Mouse (Mus musculus) intestine, embryonic 16.5 days (tissue): ENCODE results near the gene Tep1. TPM values are rescaled to one million over a fixed set of nuclear protein-coding genes. Genes with fewer than 3 reads are reported as not detected.

Experiments used
- ATAC-seq: fragments of 200-750 bp; cut with Nextera tagmentation; 2 replicates; pipeline ENCODE4 v1.8.0; 2017; ENCODE audit warnings: moderate TSS enrichment, moderate library complexity
- H3K27ac ChIP-seq: fragments of 300-500 bp; sonication (generic); 2 replicates; pipeline ENCODE4 v1.5.1; 2014; ENCODE audit warnings: mild to moderate bottlenecking, low read length
- H3K27me3 ChIP-seq: fragments of 300-500 bp; sonication (generic); replicated peaks from 2 replicates; pipeline ENCODE4 v1.6.1; 2014; ENCODE audit warnings: low read length, control low read depth, mixed read lengths; ENCODE audit not compliant: control insufficient read depth, insufficient read depth
- H3K36me3 ChIP-seq: fragments of 300-500 bp; sonication (generic); 2 replicates; pipeline ENCODE4 v1.6.1; 2014; ENCODE audit warnings: low read length, control low read depth; ENCODE audit not compliant: control insufficient read depth, insufficient read depth
- H3K4me1 ChIP-seq: fragments of 300-500 bp; sonication (generic); 2 replicates; pipeline ENCODE4 v1.6.1; 2014; ENCODE audit warnings: low read length, control low read depth, mixed read lengths; ENCODE audit not compliant: control insufficient read depth, insufficient read depth
- H3K4me2 ChIP-seq: fragments of 300-500 bp; sonication (generic); 2 replicates; pipeline ENCODE4 v1.6.1; 2014; ENCODE audit warnings: low read depth, low read length, control low read depth
- H3K4me3 ChIP-seq: fragments of 300-500 bp; sonication (generic); 2 replicates; pipeline ENCODE4 v1.5.1; 2014; ENCODE audit warnings: mild to moderate bottlenecking, low read length
- H3K9ac ChIP-seq: fragments of 300-500 bp; sonication (generic); 2 replicates; pipeline ENCODE4 v1.6.1; 2014; ENCODE audit warnings: low read depth, low read length
- H3K9me3 ChIP-seq: fragments of 300-500 bp; sonication (generic); 2 replicates; pipeline ENCODE4 v1.6.1; 2016; ENCODE audit warnings: low read length, control low read depth; ENCODE audit not compliant: control insufficient read depth
- WGBS: fragments of 180-500 bp; shearing (Covaris S2); extraction: QIAGEN DNeasy Blood & Tissue Kit; methylation state at CpG from one replicate; pipeline ENCODE4 v1.1.7; 2014; 5-methylcytosine and 5-hydroxymethylcytosine counted together
- polyA plus RNA-seq: library from polyadenylated mRNA; unstranded; fragments of >200 nt; fragmentation: Nextera tagmentation; extraction: Ambion mirVana; gene quantifications from 2 replicates; pipeline ENCODE4 v1.2.1, GENCODE M21; 2015

The Tep1 gene
- polyA plus RNA-seq, 1 experiment from 2014 or later = 12.6 TPM

GRCm38 (mm10) chr14:50784391-50785250 lies 85.7 kb downstream of the Tep1 start:
- Histone ChIP-seq H3K27ac (peak overlapping the region; percentile 59), H3K4me3 (peak overlapping the region; percentile 91), H3K9me3 (no peaks in the 10 kb centered on the region), H3K27me3 (no peaks in the 10 kb centered on the region), H3K4me2 (peak overlapping the region; percentile 63), H3K4me1 (peaks cover 6% of the 10 kb centered on the region), H3K36me3 (peaks cover 9% of the 10 kb centered on the region), H3K9ac (peak overlapping the region; percentile 89)
- ATAC-seq = peak; percentile 70; the same call in 1 of the 2 replicates
- 23% methylated on average over 16 of the region's 16 CpGs for WGBS

DNA sequence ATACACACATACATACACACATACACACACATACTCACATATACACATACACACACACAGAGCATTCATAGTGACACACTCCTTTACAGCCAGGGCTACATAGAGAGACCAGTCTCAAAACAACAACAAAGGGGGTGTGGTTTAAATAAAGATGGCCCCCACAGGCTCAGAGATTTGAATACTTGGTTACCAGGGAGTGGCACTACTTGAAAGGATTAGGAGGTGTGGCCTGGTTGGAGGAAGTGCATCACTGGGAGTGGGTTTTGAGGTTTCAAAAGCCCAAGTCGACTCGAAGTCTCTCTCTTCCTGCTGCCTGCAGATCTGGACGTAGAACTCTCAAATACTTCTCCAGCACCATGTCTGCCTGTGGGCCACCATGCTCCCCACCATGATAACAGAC lies 88.2 kb downstream of the Tep1 start:
- Histone ChIP-seq H3K27me3 (no peaks in the 10 kb centered on the region), H3K9ac (no peak overlapping the region), H3K27ac (no peak overlapping the region), H3K4me2 (no peak overlapping the region), H3K36me3 (peaks cover 15% of the 10 kb centered on the region), H3K4me3 (no peak overlapping the region), H3K9me3 (no peaks in the 10 kb centered on the region), H3K4me1 (peaks cover 6% of the 10 kb centered on the region)
- WGBS = 91% methylated on average over 3 of the region's 3 CpGs
- no peak for ATAC-seq

Other genes starting within 250 kb of the Tep1 start
- not detected in 2 replicates for gene Olfr745, start 231.2 kb downstream of the Tep1 start, polyA plus RNA-seq
- not detected in 2 replicates for gene Olfr746, start 223.5 kb downstream of the Tep1 start, polyA plus RNA-seq
- not detected in 2 replicates for gene Olfr747, start 177.4 kb downstream of the Tep1 start, polyA plus RNA-seq
- gene Olfr748, start 163.2 kb downstream of the Tep1 start, polyA plus RNA-seq = not detected in 2 replicates
- not detected in 2 replicates for gene Olfr749, start 125.5 kb downstream of the Tep1 start, polyA plus RNA-seq
- 52.6 and 60.4 TPM in 2 replicates for gene Ttc5, start 85.0 kb downstream of the Tep1 start, polyA plus RNA-seq
- not detected in 2 replicates for gene Ccnb1ip1, start 62.8 kb downstream of the Tep1 start, polyA plus RNA-seq
- gene Parp2, start 62.7 kb downstream of the Tep1 start, polyA plus RNA-seq = 56.4 and 60.6 TPM in 2 replicates
- gene Klhl33, start 26.9 kb upstream of the Tep1 start, polyA plus RNA-seq = 0.21 and 0.23 TPM in 2 replicates
- 131 and 133 TPM in 2 replicates for gene Osgep, start 54.3 kb upstream of the Tep1 start, polyA plus RNA-seq
- gene Apex1, start 54.4 kb upstream of the Tep1 start, polyA plus RNA-seq = 208 and 232 TPM in 2 replicates
- 58.0 and 67.0 TPM in 2 replicates for gene Pip4p1, start 60.3 kb upstream of the Tep1 start, polyA plus RNA-seq
- 111 and 116 TPM in 2 replicates for gene Pnp, start 60.5 kb upstream of the Tep1 start, polyA plus RNA-seq
- not detected in 2 replicates for gene Gm49342, start 74.0 kb upstream of the Tep1 start, polyA plus RNA-seq
- gene Pnp2, start 85.4 kb upstream of the Tep1 start, polyA plus RNA-seq = 3.7 and 5.3 TPM in 2 replicates
- gene Rnase10, start 137.2 kb upstream of the Tep1 start, polyA plus RNA-seq = 0.20 and 0.29 TPM in 2 replicates
- gene Rnase9, start 171.3 kb upstream of the Tep1 start, polyA plus RNA-seq = not detected in 2 replicates
- gene Rnase11, start 179.6 kb upstream of the Tep1 start, polyA plus RNA-seq = not detected in 2 replicates
- gene Rnase12, start 187.1 kb upstream of the Tep1 start, polyA plus RNA-seq = 0.37 and 0.54 TPM in 2 replicates
- not detected in 2 replicates for gene Olfr750, start 203.9 kb upstream of the Tep1 start, polyA plus RNA-seq
- gene Rnase4, start 220.5 kb upstream of the Tep1 start, polyA plus RNA-seq = 288 and 336 TPM in 2 replicates
- 76.1 and 85.7 TPM in 2 replicates for gene Ang, start 220.6 kb upstream of the Tep1 start, polyA plus RNA-seq
- gene Eddm3b, start 243.9 kb upstream of the Tep1 start, polyA plus RNA-seq = not detected in 2 replicates